Mouse (Mus musculus): Measurements from ENCODE around the gene Bsg.

GRCm38 (mm10) chr10:79703541-79703940, 750 bp upstream of the Bsg start:
- TF ChIP-seq GATA1 (IDR thresholded peaks at IDR 0.05; ENCODE audit: low read length) (no peak), TAL1 (IDR thresholded peaks at IDR 0.05; ENCODE audit: low read length) (no peak)

Measured in erythroblast, embryonic 14.5 days (primary cell).